Mouse (Mus musculus): ENCODE data around the gene Slc4a1ap. TPM values are rescaled to one million over a fixed set of nuclear protein-coding genes. Genes with fewer than 3 reads are reported as not detected.

The Slc4a1ap gene
- polyA plus RNA-seq, 1 experiment, result 62.4 TPM

- H3K4me3 ChIP-seq (ENCODE audit: low read depth, low read length), result no peak overlapping the region
- TF ChIP-seq EP300 (IDR thresholded peaks at IDR 0.05; ENCODE audit: insufficient read depth, low read depth, low read length) (no peak), CTCF (IDR thresholded peaks at IDR 0.05; ENCODE audit: low read depth, low read length) (no peak), POLR2A (IDR thresholded peaks at IDR 0.05; ENCODE audit: insufficient read depth, low read length) (no peak)
- no peak overlapping the region for H3K27ac ChIP-seq (ENCODE audit: insufficient read depth, low read length)
- no peaks in the 10 kb centered on the region for H3K36me3 ChIP-seq (ENCODE audit: control insufficient read depth, insufficient read depth, low read length, poor library complexity, severe bottlenecking)
- H3K9ac ChIP-seq (ENCODE audit: low read depth, poor library complexity, severe bottlenecking), result no peak overlapping the region
- H3K9me3 ChIP-seq (replicated peaks; ENCODE audit: control insufficient read depth, insufficient read depth, low read length, poor library complexity, severe bottlenecking), result no peaks in the 10 kb centered on the region
- H3K27me3 ChIP-seq (ENCODE audit: control insufficient read depth, insufficient read depth, low read length, poor library complexity, severe bottlenecking), result no peaks in the 10 kb centered on the region
- H3K4me1 ChIP-seq (ENCODE audit: control insufficient read depth, insufficient read depth, low read length), result peaks cover 3% of the 10 kb centered on the region
These were observed 77.0 kb downstream of the Slc4a1ap start for GRCm38 (mm10) chr5:31603766-31604165.

- Histone ChIP-seq H3K9ac (ENCODE audit: low read depth, poor library complexity, severe bottlenecking) (no peak overlapping the region), H3K4me1 (ENCODE audit: control insufficient read depth, insufficient read depth, low read length) (peaks cover 3% of the 10 kb centered on the region), H3K27me3 (ENCODE audit: control insufficient read depth, insufficient read depth, low read length, poor library complexity, severe bottlenecking) (no peaks in the 10 kb centered on the region), H3K36me3 (ENCODE audit: control insufficient read depth, insufficient read depth, low read length, poor library complexity, severe bottlenecking) (no peaks in the 10 kb centered on the region), H3K4me3 (ENCODE audit: low read depth, low read length) (no peak overlapping the region), H3K27ac (ENCODE audit: insufficient read depth, low read length) (no peak overlapping the region), H3K9me3 (replicated peaks; ENCODE audit: control insufficient read depth, insufficient read depth, low read length, poor library complexity, severe bottlenecking) (no peaks in the 10 kb centered on the region)
- TF ChIP-seq CTCF (IDR thresholded peaks at IDR 0.05; ENCODE audit: low read depth, low read length) (no peak), EP300 (IDR thresholded peaks at IDR 0.05; ENCODE audit: insufficient read depth, low read depth, low read length) (no peak), POLR2A (IDR thresholded peaks at IDR 0.05; ENCODE audit: insufficient read depth, low read length) (no peak)
These were observed 79.4 kb downstream of the Slc4a1ap start for GRCm38 (mm10) chr5:31606151-31606550.

Other genes with a start within 250 kb of the Slc4a1ap start
- gene Ift172, start 235.9 kb upstream of the Slc4a1ap start, polyA plus RNA-seq (2011; ENCODE audit: insufficient read depth, insufficient read length, low read depth, missing spikeins), result 21.3 and 27.2 TPM in 2 replicates
- gene Fndc4, start 230.9 kb upstream of the Slc4a1ap start, polyA plus RNA-seq (2011; ENCODE audit: insufficient read depth, insufficient read length, low read depth, missing spikeins), result 19.9 and 23.4 TPM in 2 replicates
- gene Gckr, start 229.6 kb upstream of the Slc4a1ap start, polyA plus RNA-seq (2011; ENCODE audit: insufficient read depth, insufficient read length, low read depth, missing spikeins), result 0.48 and 1.1 TPM in 2 replicates
- gene Zfp512, start 74.6 kb upstream of the Slc4a1ap start, polyA plus RNA-seq (2011; ENCODE audit: insufficient read depth, insufficient read length, low read depth, missing spikeins), result 53.8 and 55.9 TPM in 2 replicates
- 0.30 TPM in 1 of 2 replicates, not detected in the other for gene 4930548H24Rik, start 41.3 kb upstream of the Slc4a1ap start, polyA plus RNA-seq (2011; ENCODE audit: insufficient read depth, insufficient read length, low read depth, missing spikeins)
- 49.0 and 54.8 TPM in 2 replicates for gene Gpn1, start 32.3 kb upstream of the Slc4a1ap start, polyA plus RNA-seq (2011; ENCODE audit: insufficient read depth, insufficient read length, low read depth, missing spikeins)
- gene Supt7l, start 812 bp downstream of the Slc4a1ap start, polyA plus RNA-seq (2011; ENCODE audit: insufficient read depth, insufficient read length, low read depth, missing spikeins), result 16.9 and 19.3 TPM in 2 replicates
- 161 and 173 TPM in 2 replicates for gene Mrpl33, start 69.9 kb downstream of the Slc4a1ap start, polyA plus RNA-seq (2011; ENCODE audit: insufficient read depth, insufficient read length, low read depth, missing spikeins)
- 1.4 and 1.5 TPM in 2 replicates for gene Rbks, start 170.6 kb downstream of the Slc4a1ap start, polyA plus RNA-seq (2011; ENCODE audit: insufficient read depth, insufficient read length, low read depth, missing spikeins)
- 92.8 and 99.2 TPM in 2 replicates for gene Babam2, start 170.7 kb downstream of the Slc4a1ap start, polyA plus RNA-seq (2011; ENCODE audit: insufficient read depth, insufficient read length, low read depth, missing spikeins)